Mouse (Mus musculus) WW6 (cell line): ENCODE data around the gene Tmem25.
A peak's percentile ranks its signal among the peaks of the same experiment; 100 is the strongest.

Experiments used
- DNase-seq: peaks from one replicate; pipeline ENCODE4 v3.0.0-alpha.2; 2013; ENCODE audit warnings: low read depth, low spot score

Tmem25 gene

GRCm38 (mm10) chr9:44799102-44799957 is at the start of gene Tmem25:
TSS of gene Tmem25 (minus strand) at chr9:44799307.
- peak; percentile 40 for DNase-seq

GRCm38 (mm10) chr9:44847446-44847845 is 48.3 kb upstream of the Tmem25 start:
- no peak for DNase-seq

GRCm38 (mm10) chr9:44841241-44841640 is 42.1 kb upstream of the Tmem25 start:
- peak; percentile 13 for DNase-seq

GRCm38 (mm10) chr9:44836439-44836838 is 37.3 kb upstream of the Tmem25 start:
- peak; percentile 46 for DNase-seq

- DNase-seq, result no peak
Measured at GRCm38 (mm10) chr9:44832356-44832755, 33.2 kb upstream of the Tmem25 start.

GRCm38 (mm10) chr9:44830506-44830905 is 31.4 kb upstream of the Tmem25 start:
- DNase-seq, result no peak

GRCm38 (mm10) chr9:44828944-44829343 is 29.8 kb upstream of the Tmem25 start:
- no peak for DNase-seq

- DNase-seq, result no peak
Measured at GRCm38 (mm10) chr9:44826660-44827059, 27.6 kb upstream of the Tmem25 start.

GRCm38 (mm10) chr9:44819920-44820827 is 21.1 kb upstream of the Tmem25 start:
- no peak for DNase-seq

GRCm38 (mm10) chr9:44817522-44817921 is 18.4 kb upstream of the Tmem25 start:
- no peak for DNase-seq

- no peak for DNase-seq
Measured at GRCm38 (mm10) chr9:44814179-44814578, 15.1 kb upstream of the Tmem25 start.

- DNase-seq, result no peak
Measured at GRCm38 (mm10) chr9:44810316-44810715, 11.2 kb upstream of the Tmem25 start.

- DNase-seq, result no peak
Measured at GRCm38 (mm10) chr9:44807778-44808177, 8.7 kb upstream of the Tmem25 start.

- no peak for DNase-seq
Measured at GRCm38 (mm10) chr9:44807141-44807540, 8.0 kb upstream of the Tmem25 start.

- no peak for DNase-seq
Measured at GRCm38 (mm10) chr9:44805536-44805935, 6.4 kb upstream of the Tmem25 start.

GRCm38 (mm10) chr9:44804678-44805077 is 5.6 kb upstream of the Tmem25 start:
- no peak for DNase-seq

GRCm38 (mm10) chr9:44802808-44803450 is 3.8 kb upstream of the Tmem25 start, which contains the start of gene Ttc36:
TSS of gene Ttc36 (minus strand) at chr9:44803072.
- DNase-seq, result no peak

GRCm38 (mm10) chr9:44801669-44802068 is 2.6 kb upstream of the Tmem25 start:
- DNase-seq, result no peak

GRCm38 (mm10) chr9:44799958-44800324 is 834 bp upstream of the Tmem25 start:
- DNase-seq, result no peak

- no peak for DNase-seq
Measured at GRCm38 (mm10) chr9:44798298-44798697, 809 bp downstream of the Tmem25 start.

- DNase-seq, result no peak
Measured at GRCm38 (mm10) chr9:44792842-44793241, 6.3 kb downstream of the Tmem25 start.
